Mouse (Mus musculus) testis, postnatal 14 days (tissue): ENCODE measurements at regions not wholly inside any gene's neighbourhood (a gene's known extent, or its start where the extent isn't known, plus 50 kb on each side); places are given as distances from the start of the nearest gene placed in this dataset.

Experiments
- DNase-seq: peaks from one replicate; pipeline ENCODE4 v3.0.0; 2021; ENCODE audit warnings: low spot score

DNA sequence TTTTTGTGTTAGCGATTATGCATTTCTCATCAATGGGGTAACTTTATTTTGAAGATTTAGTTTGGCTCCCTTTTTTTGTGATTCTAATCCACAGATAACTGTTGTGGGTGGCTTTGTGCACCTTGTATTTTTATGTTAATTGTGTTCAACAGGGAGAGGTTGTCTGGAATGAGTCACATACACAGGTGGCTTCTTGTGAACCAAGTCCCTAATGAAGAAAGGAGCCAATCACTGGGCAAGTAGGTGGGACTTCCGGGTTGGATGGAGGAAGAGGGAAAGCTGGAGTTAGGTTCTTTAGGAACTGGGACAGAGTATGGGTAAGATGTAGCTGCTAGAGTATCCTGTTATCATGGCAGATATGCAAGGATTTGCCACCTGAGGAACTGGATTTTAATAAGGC is 925.2 kb downstream of the Flrt2 start:
- DNase-seq = no peak
